Mouse (Mus musculus) lung, postnatal 0 days (tissue): ENCODE results near the gene Serinc5. TPM values are rescaled to one million over a fixed set of nuclear protein-coding genes. Genes with fewer than 3 reads are reported as not detected.

Source experiments
- ATAC-seq: fragments of 200-750 bp; cut with Nextera tagmentation; 2 replicates; pipeline ENCODE4 v1.8.0; 2017; ENCODE audit warnings: moderate library complexity
- DNase-seq: peaks from one replicate; pipeline ENCODE4 v3.0.0-alpha.2; 2016; ENCODE audit warnings: low spot score
- H3K27ac ChIP-seq: fragments of 300-500 bp; sonication (generic); 2 replicates; pipeline ENCODE4 v1.5.1; 2014; ENCODE audit warnings: antibody characterized with exemption, mild to moderate bottlenecking, low read length, mixed read lengths
- H3K27me3 ChIP-seq: fragments of 300-500 bp; sonication (generic); replicated peaks from 2 replicates; pipeline ENCODE4 v1.6.1; 2014; ENCODE audit warnings: low read length, mixed read lengths; ENCODE audit not compliant: insufficient read depth
- H3K36me3 ChIP-seq: fragments of 300-500 bp; sonication (generic); 2 replicates; pipeline ENCODE4 v1.6.1; 2014; ENCODE audit warnings: low read length, mixed read lengths; ENCODE audit not compliant: insufficient read depth
- H3K4me1 ChIP-seq: fragments of 300-500 bp; sonication (generic); 2 replicates; pipeline ENCODE4 v1.6.1; 2014; ENCODE audit warnings: antibody characterized with exemption, low read depth, low read length, mixed read lengths; ENCODE audit not compliant: insufficient read depth
- H3K4me2 ChIP-seq: fragments of 300-500 bp; sonication (generic); replicated peaks from 2 replicates; pipeline ENCODE4 v1.6.1; 2014; ENCODE audit warnings: low read depth, mild to moderate bottlenecking, low read length, moderate library complexity, mixed read lengths
- H3K4me3 ChIP-seq: fragments of 300-500 bp; sonication (generic); 2 replicates; pipeline ENCODE4 v1.5.1; 2014; ENCODE audit warnings: low read depth, low read length
- H3K9ac ChIP-seq: fragments of 300-500 bp; sonication (generic); replicated peaks from 2 replicates; pipeline ENCODE4 v1.6.1; 2014; ENCODE audit warnings: low read depth, mild to moderate bottlenecking
- H3K9me3 ChIP-seq: fragments of 300-500 bp; sonication (generic); 2 replicates; pipeline ENCODE4 v1.6.1; 2016; ENCODE audit warnings: low read length, mixed read lengths
- CTCF ChIP-seq: IDR thresholded peaks from 2 replicates; pipeline ENCODE4 v1.5.1; 2016; ENCODE audit warnings: antibody characterized with exemption, mild to moderate bottlenecking
- EP300 ChIP-seq: IDR thresholded peaks from 2 replicates; pipeline ENCODE4 v1.6.1; 2016; ENCODE audit warnings: antibody characterized with exemption, mild to moderate bottlenecking, control low read depth
- WGBS: fragments of 180-500 bp; shearing (Covaris S2); extraction: QIAGEN DNeasy Blood & Tissue Kit; methylation state at CpG from one replicate; pipeline ENCODE4 v1.1.7; 2014; 5-methylcytosine and 5-hydroxymethylcytosine counted together
- polyA plus RNA-seq: library from polyadenylated mRNA; unstranded; fragments of >200 nt; fragmentation: Nextera tagmentation; extraction: Ambion mirVana; gene quantifications from 2 replicates; pipeline ENCODE4 v1.2.1, GENCODE M21; 2015

Gene Serinc5
- polyA plus RNA-seq, 1 experiment from 2014 or later = 21.4 TPM

DNA sequence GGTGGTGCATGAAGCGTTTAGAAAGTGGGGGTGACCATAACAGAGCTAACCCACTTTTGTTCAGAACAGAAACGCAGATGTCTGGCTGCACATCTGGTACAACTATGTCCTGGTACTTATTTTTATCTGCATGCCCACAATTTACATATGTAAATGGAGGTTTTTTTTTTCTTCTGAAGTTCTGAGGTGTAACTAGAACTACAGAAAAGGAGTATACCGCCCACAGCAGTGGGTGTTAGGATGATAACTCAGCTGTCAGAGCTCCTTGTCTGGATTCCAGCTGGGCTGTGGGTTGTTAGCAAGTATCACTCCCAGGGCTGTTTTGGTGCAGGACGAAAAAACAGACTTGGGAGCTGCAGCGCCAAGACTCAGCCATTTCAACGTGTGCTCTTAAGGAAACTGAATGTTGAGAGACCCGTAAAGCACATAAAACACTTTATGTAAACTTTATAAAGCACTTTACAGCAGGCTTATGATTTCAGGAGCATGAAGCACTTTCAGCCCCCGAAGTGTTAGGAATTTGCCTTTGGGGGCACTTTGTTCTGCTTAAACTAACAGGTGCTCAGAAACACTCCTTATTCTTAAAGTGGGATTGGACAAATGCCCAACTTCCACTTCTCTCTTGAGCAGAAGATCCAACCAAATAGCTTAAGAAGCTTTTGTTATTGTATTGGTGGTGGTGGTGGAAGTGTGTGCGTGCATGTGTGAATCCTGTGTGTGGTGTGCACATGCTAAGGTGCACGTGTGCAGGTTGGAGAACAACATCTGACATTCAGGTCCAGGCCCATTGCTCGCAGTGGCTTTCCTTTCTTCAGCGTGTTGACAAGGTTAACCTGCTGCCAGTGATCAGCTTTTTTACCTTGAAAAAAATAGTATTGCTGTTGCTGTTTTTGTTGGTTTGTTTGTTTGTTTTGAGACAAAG is 28.5 kb downstream of the Serinc5 start:
- Histone ChIP-seq H3K27me3 (no peaks in the 10 kb centered on the region), H3K9ac (no peak overlapping the region), H3K4me2 (peak overlapping the region; percentile 36; the same call in 1 of the 2 replicates), H3K4me1 (peaks cover 19% of the 10 kb centered on the region; the same call in 1 of the 2 replicates), H3K9me3 (no peaks in the 10 kb centered on the region), H3K4me3 (no peak overlapping the region), H3K36me3 (no peaks in the 10 kb centered on the region), H3K27ac (no peak overlapping the region)
- ATAC-seq (peak; percentile 80), DNase-seq (peak; percentile 85)
- 36% methylated on average over 12 of the region's 12 CpGs for WGBS
- peak; percentile 92 for TF ChIP-seq EP300
- TF ChIP-seq CTCF = no peak

DNA sequence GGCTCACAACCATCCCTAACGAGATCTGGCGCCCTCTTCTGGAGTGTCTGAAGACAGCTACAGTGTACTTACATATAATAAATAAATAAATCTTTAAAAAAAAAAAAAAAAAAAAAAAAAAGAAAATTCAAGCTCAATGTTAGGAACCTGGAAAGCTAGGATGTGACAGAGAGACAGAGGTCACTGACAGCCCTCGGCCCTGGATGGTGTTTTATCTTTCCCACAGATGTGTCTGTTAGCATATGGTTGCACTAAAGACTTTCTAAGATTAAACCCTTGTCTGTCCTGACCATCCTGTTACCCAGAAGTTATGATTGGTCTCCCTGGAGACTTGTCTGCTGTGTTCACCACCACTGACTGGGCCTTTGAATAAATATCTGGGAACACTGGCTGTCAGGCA is 33.3 kb downstream of the Serinc5 start:
- no peak for ATAC-seq
- no peak for TF ChIP-seq EP300
- TF ChIP-seq CTCF = no peak
- H3K27me3 ChIP-seq = no peaks in the 10 kb centered on the region
- H3K9me3 ChIP-seq = no peaks in the 10 kb centered on the region
- 76% methylated on average over 3 of the region's 3 CpGs for WGBS
- DNase-seq = no peak
- H3K4me2 ChIP-seq = no peak overlapping the region
- H3K4me3 ChIP-seq = no peak overlapping the region
- H3K36me3 ChIP-seq = no peaks in the 10 kb centered on the region
- no peak overlapping the region for H3K27ac ChIP-seq
- peaks cover 6% of the 10 kb centered on the region; the same call in 1 of the 2 replicates for H3K4me1 ChIP-seq
- H3K9ac ChIP-seq = no peak overlapping the region

DNA sequence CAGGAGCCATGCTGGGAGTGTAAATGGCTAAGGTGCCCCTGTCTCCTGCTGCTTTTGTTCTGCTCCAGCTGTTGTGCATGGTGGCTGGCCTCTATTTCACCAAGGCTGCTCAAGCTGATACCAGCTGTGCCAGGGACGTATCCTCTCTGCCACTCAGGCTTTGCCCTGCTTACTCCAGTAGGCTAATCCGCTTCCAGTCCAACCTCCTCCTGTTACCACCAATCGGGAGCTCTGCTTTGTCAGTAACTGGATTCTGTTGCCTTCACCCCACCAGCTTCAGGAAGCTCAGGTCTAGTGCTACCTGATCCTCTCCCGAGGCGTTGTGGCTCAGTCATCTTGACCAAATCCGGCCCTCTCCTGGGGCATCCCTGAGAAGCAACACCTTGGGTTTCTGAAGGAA is 33.9 kb downstream of the Serinc5 start:
- Histone ChIP-seq H3K27ac (no peak overlapping the region), H3K4me1 (peaks cover 5% of the 10 kb centered on the region; the same call in 1 of the 2 replicates), H3K27me3 (no peaks in the 10 kb centered on the region), H3K4me3 (no peak overlapping the region), H3K9ac (no peak overlapping the region), H3K4me2 (no peak overlapping the region), H3K9me3 (no peaks in the 10 kb centered on the region), H3K36me3 (no peaks in the 10 kb centered on the region)
- 89% methylated on average over 6 of the region's 6 CpGs for WGBS
- ATAC-seq (no peak), DNase-seq (no peak)
- TF ChIP-seq EP300 = no peak
- no peak for TF ChIP-seq CTCF

DNA sequence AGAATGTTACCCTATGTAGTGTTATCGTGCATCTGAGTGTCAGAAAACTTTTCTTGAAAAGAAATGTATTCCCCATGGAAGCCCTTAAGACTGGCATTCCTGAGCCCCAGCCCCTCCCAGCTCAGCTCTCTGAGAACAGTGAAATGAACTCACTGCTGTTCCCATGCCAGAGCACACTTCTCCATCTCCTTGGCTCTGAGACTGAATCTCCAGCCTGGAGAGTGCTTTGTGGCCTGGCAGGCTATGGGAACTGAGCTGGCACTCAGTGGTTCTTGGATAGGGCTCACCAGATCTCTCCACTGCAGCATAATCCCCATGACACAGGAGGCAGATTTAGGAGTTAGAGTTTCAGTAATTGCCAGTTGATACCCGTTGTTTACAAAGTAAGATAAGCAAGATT is 36.8 kb downstream of the Serinc5 start:
- H3K27me3 ChIP-seq = no peaks in the 10 kb centered on the region
- no peaks in the 10 kb centered on the region for H3K9me3 ChIP-seq
- no peak overlapping the region for H3K4me2 ChIP-seq
- no peak overlapping the region for H3K9ac ChIP-seq
- DNase-seq (peak; percentile 86), ATAC-seq (peak; percentile 88)
- no peak overlapping the region for H3K4me3 ChIP-seq
- no peak overlapping the region for H3K27ac ChIP-seq
- WGBS = 36% methylated on average over 2 of the region's 2 CpGs
- no peaks in the 10 kb centered on the region for H3K36me3 ChIP-seq
- peaks cover 24% of the 10 kb centered on the region; the same call in 1 of the 2 replicates for H3K4me1 ChIP-seq
- TF ChIP-seq EP300 (peak; percentile 42), CTCF (no peak)

DNA sequence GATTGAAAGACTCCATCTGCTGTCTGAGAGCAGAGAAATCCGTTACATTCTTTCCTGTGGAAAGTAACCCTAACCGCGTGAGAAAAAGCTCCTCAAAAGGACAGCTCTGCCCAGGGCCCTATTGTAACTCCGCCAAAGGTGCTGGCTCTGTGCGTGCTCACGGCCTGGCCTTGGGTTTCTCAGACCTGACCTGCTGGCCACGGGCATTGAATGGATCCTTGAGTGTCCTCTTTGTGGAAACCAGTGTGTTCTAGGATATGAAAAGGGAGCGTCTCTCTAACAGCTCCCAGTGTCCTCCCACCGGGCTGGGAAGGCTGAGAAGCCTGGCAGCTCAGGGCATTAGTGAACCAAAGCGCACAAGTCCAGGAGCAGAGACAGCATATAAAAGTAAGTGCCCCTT is 38.2 kb downstream of the Serinc5 start:
- TF ChIP-seq EP300 = no peak
- no peak for TF ChIP-seq CTCF
- no peak for DNase-seq
- 80% methylated on average over 10 of the region's 10 CpGs for WGBS
- no peak for ATAC-seq
- Histone ChIP-seq H3K9ac (no peak overlapping the region), H3K4me1 (peaks cover 25% of the 10 kb centered on the region; the same call in 1 of the 2 replicates), H3K36me3 (no peaks in the 10 kb centered on the region), H3K4me3 (no peak overlapping the region), H3K27me3 (no peaks in the 10 kb centered on the region), H3K9me3 (no peaks in the 10 kb centered on the region), H3K4me2 (no peak overlapping the region), H3K27ac (no peak overlapping the region)

DNA sequence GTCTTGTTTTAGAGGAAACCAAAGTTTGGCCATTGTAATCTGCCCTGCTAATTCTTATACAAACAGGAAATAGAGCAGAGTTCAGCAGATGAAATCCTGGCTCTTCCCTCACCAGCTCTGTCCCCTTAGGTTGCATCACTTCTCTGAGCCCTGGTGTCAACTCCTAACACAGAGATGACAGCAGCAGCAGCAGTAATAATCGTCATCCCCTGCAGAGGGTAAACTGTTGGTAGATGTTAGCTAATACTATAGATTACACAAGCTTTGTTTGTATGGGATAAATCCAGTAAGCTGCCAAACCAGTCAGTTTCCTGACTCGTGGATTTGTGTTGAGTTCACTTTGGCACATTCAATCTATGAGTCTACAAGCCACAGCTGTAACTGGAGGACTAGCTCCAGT is 40.1 kb downstream of the Serinc5 start:
- no peak overlapping the region for H3K4me3 ChIP-seq
- no peak overlapping the region; the same call in 1 of the 2 replicates for H3K27ac ChIP-seq
- TF ChIP-seq CTCF (0 out of 2 replicates have a peak, but pooled peaks have one; percentile 11), EP300 (peak; percentile 67; the same call in 1 of the 2 replicates)
- no peak overlapping the region for H3K4me2 ChIP-seq
- H3K36me3 ChIP-seq = no peaks in the 10 kb centered on the region
- WGBS = 12% methylated on average over 2 of the region's 2 CpGs
- peaks cover 25% of the 10 kb centered on the region; the same call in 1 of the 2 replicates for H3K4me1 ChIP-seq
- DNase-seq = peak; percentile 91
- no peak overlapping the region for H3K9ac ChIP-seq
- no peaks in the 10 kb centered on the region for H3K9me3 ChIP-seq
- ATAC-seq = peak; percentile 85
- no peaks in the 10 kb centered on the region for H3K27me3 ChIP-seq
